Mouse (Mus musculus): ENCODE data around the gene Tcf23.

GRCm38 (mm10) chr5:30966189-30966588, 2.3 kb upstream of the Tcf23 start:
- TF ChIP-seq CTCF (IDR thresholded peaks at IDR 0.05; ENCODE audit: low read depth, low read length), result no peak
- no peak for TF ChIP-seq POLR2AphosphoS5 (IDR thresholded peaks at IDR 0.05; ENCODE audit: insufficient replicate concordance, low read depth, low read length)
- no peak for TF ChIP-seq TAL1 (conservative IDR thresholded peaks at IDR 0.05; ENCODE audit: low read depth, low read length)
- no peak for TF ChIP-seq GATA2 (IDR thresholded peaks at IDR 0.05; ENCODE audit: borderline replicate concordance, low read depth, low read length)
- TF ChIP-seq GATA1 (IDR thresholded peaks at IDR 0.05; ENCODE audit: borderline replicate concordance, low read length), result no peak

Measured in G1E (cell line).